Mouse (Mus musculus) forebrain, embryonic 11.5 days (tissue): ENCODE measurements at regions not wholly inside any gene's neighbourhood (a gene's known extent, or its start where the extent isn't known, plus 50 kb on each side); places are given as distances from the start of the nearest gene placed in this dataset.

Source experiments
- ATAC-seq: fragments of 200-750 bp; cut with Nextera tagmentation; replicated peaks from 2 replicates; pipeline ENCODE4 v1.8.0; 2017; ENCODE audit warnings: moderate TSS enrichment; ENCODE audit not compliant: low FRiP score
- DNase-seq: peaks from one replicate; pipeline ENCODE4 v3.0.0-alpha.2; 2017; ENCODE audit warnings: low spot score
- H3K27ac ChIP-seq: fragments of 300-500 bp; sonication (generic); 2 replicates; pipeline ENCODE4 v1.5.1; 2014; ENCODE audit warnings: low read depth, low read length
- H3K27me3 ChIP-seq: fragments of 300-500 bp; sonication (generic); 2 replicates; pipeline ENCODE4 v1.6.1; 2014; ENCODE audit warnings: mild to moderate bottlenecking, low read length, mixed read lengths; ENCODE audit not compliant: control insufficient read depth, insufficient read depth
- H3K36me3 ChIP-seq: fragments of 300-500 bp; sonication (generic); 2 replicates; pipeline ENCODE4 v1.6.1; 2014; ENCODE audit warnings: mild to moderate bottlenecking, low read length, moderate library complexity, mixed read lengths; ENCODE audit not compliant: control insufficient read depth, insufficient read depth
- H3K4me1 ChIP-seq: fragments of 300-500 bp; sonication (generic); replicated peaks from 2 replicates; pipeline ENCODE4 v1.6.1; 2014; ENCODE audit warnings: low read length, mixed read lengths; ENCODE audit not compliant: control insufficient read depth, insufficient read depth
- H3K4me2 ChIP-seq: fragments of 300-500 bp; sonication (generic); 2 replicates; pipeline ENCODE4 v1.6.1; 2014; ENCODE audit warnings: low read depth, mild to moderate bottlenecking, low read length, moderate library complexity, mixed read lengths; ENCODE audit not compliant: severe bottlenecking
- H3K4me3 ChIP-seq: fragments of 300-500 bp; sonication (generic); 2 replicates; pipeline ENCODE4 v1.5.1; 2014; ENCODE audit warnings: low read depth, low read length
- H3K9ac ChIP-seq: fragments of 300-500 bp; sonication (generic); 2 replicates; pipeline ENCODE4 v1.6.1; 2014; ENCODE audit warnings: low read length
- H3K9me3 ChIP-seq: fragments of 300-500 bp; sonication (generic); 2 replicates; pipeline ENCODE4 v1.6.1; 2016; ENCODE audit warnings: low read length, mixed read lengths; ENCODE audit not compliant: control insufficient read depth
- WGBS: fragments of 180-500 bp; shearing (Covaris S2); extraction: QIAGEN DNeasy Blood & Tissue Kit; methylation state at CpG from one replicate; pipeline ENCODE4 v1.1.7; 2014; 5-methylcytosine and 5-hydroxymethylcytosine counted together

DNA sequence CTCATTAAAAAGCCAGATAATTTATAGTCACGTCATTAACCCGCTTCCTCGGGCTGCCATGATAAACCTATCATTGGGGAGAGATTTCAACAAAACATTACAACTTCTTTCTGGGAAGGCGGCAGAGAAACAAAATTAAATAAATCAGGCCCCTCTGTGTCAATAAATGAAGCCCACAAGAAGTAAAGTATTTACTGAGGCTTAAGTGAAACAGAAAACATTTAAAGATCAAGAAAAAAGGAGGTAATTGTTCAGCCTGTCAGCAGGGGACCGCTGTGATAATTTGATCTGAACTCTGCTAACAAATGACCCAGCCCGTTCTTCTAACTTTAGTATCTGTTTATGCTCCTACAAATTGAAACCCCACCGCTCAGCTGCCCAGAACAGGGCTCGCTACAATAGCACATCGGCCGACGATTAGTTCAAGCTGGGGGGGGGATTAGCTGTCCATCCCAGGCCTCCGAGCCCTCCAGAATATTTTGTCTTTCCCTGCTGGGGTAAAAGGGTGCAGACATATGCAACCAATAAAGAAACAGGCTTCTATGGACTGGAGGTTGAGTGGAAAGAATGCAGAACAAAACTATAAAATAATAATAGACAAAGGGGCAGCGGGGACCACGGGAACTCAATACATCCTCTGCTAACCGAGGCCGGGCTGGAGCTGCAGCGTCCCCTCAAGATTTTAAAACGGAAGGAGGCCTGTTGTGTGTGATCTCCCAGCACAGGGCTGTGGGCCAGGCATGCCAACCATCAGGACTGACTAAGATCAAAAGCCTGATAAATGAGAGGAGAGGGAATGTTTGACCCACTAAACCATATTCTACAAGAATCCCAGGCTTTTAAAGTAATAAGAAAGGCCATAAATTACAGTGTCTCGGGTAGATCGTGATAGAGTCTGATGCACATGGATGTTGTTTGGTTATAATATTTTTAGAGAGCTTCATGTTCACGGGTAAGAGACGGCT lies 242.8 kb upstream of the Irx5 start:
- no peak; the same call in 1 of the 2 replicates for ATAC-seq
- H3K9ac ChIP-seq = no peak overlapping the region
- H3K27me3 ChIP-seq = peaks cover 23% of the 10 kb centered on the region

DNA sequence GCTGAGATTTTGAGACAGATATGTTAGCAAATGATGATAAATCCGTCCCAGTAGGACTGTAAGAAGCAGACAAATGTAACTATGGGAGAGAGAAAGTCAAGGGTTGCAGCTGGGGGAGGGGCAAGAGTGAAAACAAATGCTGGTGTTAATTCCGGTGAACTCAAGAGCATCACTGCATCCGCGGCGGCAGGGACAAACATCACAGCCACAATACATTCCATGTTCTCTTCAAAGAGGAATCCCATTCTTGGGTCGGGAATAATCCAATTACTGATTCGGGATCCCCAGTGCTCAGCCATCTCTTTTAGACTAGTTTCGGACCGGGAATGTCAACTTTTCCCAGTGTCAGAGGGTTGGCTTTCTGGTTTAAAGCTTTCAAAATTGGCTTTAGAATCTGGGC lies 243.5 kb upstream of the Irx5 start:
- Histone ChIP-seq H3K27ac (no peak overlapping the region), H3K4me1 (peaks cover 4% of the 10 kb centered on the region; the same call in 1 of the 2 replicates), H3K27me3 (peaks cover 21% of the 10 kb centered on the region), H3K4me2 (peak overlapping the region; percentile 24; the same call in 1 of the 2 replicates), H3K4me3 (no peak overlapping the region), H3K9me3 (no peaks in the 10 kb centered on the region), H3K36me3 (no peaks in the 10 kb centered on the region), H3K9ac (no peak overlapping the region)
- under 1% methylated on average over 9 of the region's 9 CpGs for WGBS
- DNase-seq (peak; percentile 58), ATAC-seq (no peak)

More for the DNA sequence above, 242.8 kb upstream of the Irx5 start:
- Histone ChIP-seq H3K4me3 (no peak overlapping the region), H3K27ac (no peak overlapping the region), H3K9me3 (no peaks in the 10 kb centered on the region), H3K4me1 (peaks cover 4% of the 10 kb centered on the region; the same call in 1 of the 2 replicates), H3K36me3 (no peaks in the 10 kb centered on the region), H3K4me2 (peak overlapping the region; percentile 24; the same call in 1 of the 2 replicates)
- peak; percentile 60 for DNase-seq
- WGBS = 12% methylated on average over 22 of the region's 22 CpGs

DNA sequence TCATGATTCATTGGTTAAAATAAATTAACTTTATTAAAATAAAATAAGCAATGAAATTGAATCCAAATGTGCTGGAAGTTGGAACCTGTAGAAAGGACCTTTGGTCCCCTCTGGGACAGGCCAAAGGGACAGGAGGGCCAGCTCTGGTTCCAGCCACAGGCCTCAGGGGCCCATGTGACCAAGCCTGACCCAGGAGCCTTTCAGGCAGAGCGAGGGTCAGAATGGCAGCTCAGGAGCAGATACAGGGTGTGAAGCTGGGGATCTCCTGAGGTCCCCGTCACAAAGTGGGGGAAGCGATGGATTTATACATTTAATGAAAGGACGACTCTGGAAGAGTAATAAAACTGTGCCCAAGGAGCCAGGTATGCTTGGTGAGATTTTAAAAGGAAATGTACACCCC lies 244.0 kb upstream of the Irx5 start:
- Histone ChIP-seq H3K9ac (no peak overlapping the region), H3K4me1 (peaks cover 4% of the 10 kb centered on the region; the same call in 1 of the 2 replicates), H3K27ac (no peak overlapping the region), H3K4me3 (no peak overlapping the region), H3K27me3 (peaks cover 20% of the 10 kb centered on the region), H3K9me3 (no peaks in the 10 kb centered on the region), H3K36me3 (no peaks in the 10 kb centered on the region), H3K4me2 (no peak overlapping the region)
- no peak for ATAC-seq
- WGBS = 31% methylated on average over 4 of the region's 4 CpGs
- DNase-seq = no peak

DNA sequence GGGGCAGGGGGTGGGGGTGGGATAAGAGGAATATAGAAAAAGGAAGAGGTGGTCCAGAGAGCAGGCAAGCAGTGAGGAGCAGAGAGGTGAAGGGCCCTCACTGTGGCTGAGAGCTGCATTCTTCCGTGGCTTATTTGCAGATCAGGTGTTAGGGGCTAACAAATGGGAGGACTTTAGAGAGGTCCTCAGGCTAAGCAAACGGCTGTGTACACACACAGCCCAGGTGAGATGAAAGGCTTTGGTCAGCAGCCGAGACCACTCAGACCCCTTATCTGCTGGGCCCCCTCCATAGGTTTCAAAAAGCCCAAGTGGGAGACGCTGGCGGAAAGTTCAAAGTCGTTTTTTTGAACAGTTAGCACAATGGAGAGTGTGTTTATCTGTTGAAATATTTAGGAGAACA lies 252.9 kb upstream of the Irx5 start:
- H3K27me3 ChIP-seq = no peaks in the 10 kb centered on the region
- H3K4me3 ChIP-seq = no peak overlapping the region
- 74% methylated on average over 6 of the region's 6 CpGs for WGBS
- DNase-seq (no peak), ATAC-seq (no peak)
- no peaks in the 10 kb centered on the region for H3K4me1 ChIP-seq
- no peak overlapping the region for H3K9ac ChIP-seq
- H3K27ac ChIP-seq = no peak overlapping the region
- no peaks in the 10 kb centered on the region for H3K36me3 ChIP-seq
- no peaks in the 10 kb centered on the region for H3K9me3 ChIP-seq
- H3K4me2 ChIP-seq = no peak overlapping the region

DNA sequence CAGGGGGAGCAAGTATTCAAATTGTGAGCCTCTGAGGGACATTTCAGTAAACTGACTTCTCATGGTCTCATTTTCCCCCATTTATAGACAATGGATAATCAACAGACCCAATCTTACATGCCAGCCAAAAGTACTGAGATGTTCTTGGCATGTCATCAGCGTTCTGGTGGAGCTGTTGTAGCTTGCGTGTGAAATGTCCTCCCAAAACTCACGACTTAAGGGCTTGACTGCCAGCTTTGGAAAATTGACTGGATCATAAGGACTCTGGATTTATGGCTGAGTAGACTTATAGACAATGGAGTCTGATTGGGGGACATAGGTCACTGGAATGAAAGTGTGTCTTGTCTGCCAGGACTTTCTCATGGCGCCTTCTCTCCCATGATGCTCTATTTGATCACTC lies 254.9 kb upstream of the Irx5 start:
- H3K4me1 ChIP-seq = no peaks in the 10 kb centered on the region
- no peaks in the 10 kb centered on the region for H3K36me3 ChIP-seq
- H3K4me2 ChIP-seq = no peak overlapping the region
- H3K27ac ChIP-seq = no peak overlapping the region
- no peaks in the 10 kb centered on the region for H3K9me3 ChIP-seq
- ATAC-seq (no peak), DNase-seq (no peak)
- H3K4me3 ChIP-seq = no peak overlapping the region
- WGBS = 87% methylated on average over 4 of the region's 4 CpGs
- no peak overlapping the region for H3K9ac ChIP-seq
- H3K27me3 ChIP-seq = 0 out of 2 replicates have a peak, but pooled peaks cover 2% of the 10 kb centered on the region

DNA sequence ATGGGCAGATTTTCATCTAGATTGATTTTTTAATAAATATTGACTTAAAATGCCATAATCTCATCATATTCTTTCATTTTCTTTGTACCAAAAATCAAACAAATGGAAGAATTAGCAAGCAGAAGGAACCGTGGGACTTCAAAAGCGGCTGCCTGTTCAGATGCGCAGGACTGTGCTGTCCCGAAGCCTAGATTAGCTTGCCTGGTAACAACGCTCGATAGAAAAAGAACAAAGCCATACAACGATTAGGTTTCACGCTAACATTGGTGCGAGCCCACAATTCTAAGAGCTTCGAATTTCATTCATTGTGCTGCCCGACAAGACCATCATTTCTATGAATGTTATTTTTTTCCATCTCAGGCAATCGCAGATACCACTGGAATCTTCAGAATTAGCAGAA lies 262.1 kb upstream of the Irx5 start:
- Histone ChIP-seq H3K9ac (no peak overlapping the region), H3K36me3 (no peaks in the 10 kb centered on the region), H3K4me1 (no peaks in the 10 kb centered on the region; the same call in 1 of the 2 replicates), H3K9me3 (no peaks in the 10 kb centered on the region), H3K27me3 (peaks cover 9% of the 10 kb centered on the region), H3K4me3 (no peak overlapping the region), H3K4me2 (no peak overlapping the region), H3K27ac (no peak overlapping the region)
- 36% methylated on average over 12 of the region's 12 CpGs for WGBS
- DNase-seq (no peak), ATAC-seq (no peak)

DNA sequence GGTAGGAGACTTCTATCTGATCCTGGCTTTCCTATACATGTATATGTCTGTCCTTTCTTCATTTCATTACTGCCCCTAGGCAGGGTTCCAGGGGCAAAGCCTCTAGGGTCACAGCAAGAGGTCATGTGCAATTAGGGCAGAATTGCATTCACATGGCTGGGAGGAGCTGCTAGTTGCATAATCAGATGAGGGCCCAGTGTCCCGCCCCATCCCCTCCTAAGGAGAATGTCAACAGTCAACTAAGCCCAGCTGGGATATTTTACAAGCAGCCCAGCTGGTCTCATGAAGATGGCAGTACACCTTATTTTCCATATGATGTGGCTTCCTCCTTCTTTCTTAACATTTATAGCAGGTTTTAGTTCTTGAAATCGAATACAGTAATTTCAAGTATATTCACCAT lies 273.3 kb upstream of the Irx5 start:
- Histone ChIP-seq H3K27ac (no peak overlapping the region), H3K27me3 (peaks cover 10% of the 10 kb centered on the region; the same call in 1 of the 2 replicates), H3K4me1 (no peaks in the 10 kb centered on the region), H3K9me3 (no peaks in the 10 kb centered on the region), H3K4me2 (no peak overlapping the region), H3K36me3 (no peaks in the 10 kb centered on the region), H3K9ac (no peak overlapping the region), H3K4me3 (no peak overlapping the region)
- WGBS = 72% methylated on average over 2 of the region's 2 CpGs
- no peak for DNase-seq
- ATAC-seq = no peak

DNA sequence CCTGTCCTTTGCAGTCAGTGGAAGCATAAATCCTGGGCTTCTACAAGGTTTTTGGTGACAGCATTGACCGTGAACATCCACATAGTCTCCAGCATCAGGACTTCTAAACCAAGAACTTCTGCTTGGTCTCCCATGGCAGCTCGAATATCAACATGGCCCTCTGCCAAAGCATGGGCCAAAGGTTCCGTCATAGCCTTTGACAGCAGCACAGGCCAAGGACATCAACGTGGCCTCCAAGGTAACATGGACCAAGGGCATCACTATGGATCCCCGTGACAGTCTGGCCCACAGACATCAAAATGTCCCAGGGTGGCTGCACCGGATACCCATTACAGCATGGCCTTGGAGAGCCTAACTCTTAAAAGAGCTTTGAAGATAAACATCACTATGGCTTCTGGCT lies 275.5 kb upstream of the Irx5 start:
- ATAC-seq (no peak), DNase-seq (no peak)
- no peak overlapping the region for H3K9ac ChIP-seq
- no peak overlapping the region for H3K4me2 ChIP-seq
- no peaks in the 10 kb centered on the region for H3K9me3 ChIP-seq
- peaks cover 12% of the 10 kb centered on the region; the same call in 1 of the 2 replicates for H3K27me3 ChIP-seq
- H3K4me3 ChIP-seq = no peak overlapping the region
- WGBS = 87% methylated on average over 6 of the region's 6 CpGs
- H3K4me1 ChIP-seq = 0 out of 2 replicates have a peak, but pooled peaks cover 2% of the 10 kb centered on the region
- no peaks in the 10 kb centered on the region for H3K36me3 ChIP-seq
- no peak overlapping the region for H3K27ac ChIP-seq
